Mouse (Mus musculus) midbrain, embryonic 16.5 days (tissue): ENCODE measurements around the gene Cyp4f16. TPM values are rescaled to one million over a fixed set of nuclear protein-coding genes. Genes with fewer than 3 reads are reported as not detected.
A peak's percentile ranks its signal among the peaks of the same experiment; 100 is the strongest.
"Not testable (repeated sequence)": the region's sequence is repeated elsewhere in the genome, so short reads cannot be mapped to it uniquely, and the experiment has no call there.

ENCODE experiments used
- ATAC-seq: fragments of 200-750 bp; cut with Nextera tagmentation; 2 replicates; pipeline ENCODE4 v1.8.0; 2017; ENCODE audit warnings: moderate TSS enrichment
- H3K27ac ChIP-seq: fragments of 300-500 bp; sonication (generic); 2 replicates; pipeline ENCODE4 v1.5.1; 2014; ENCODE audit warnings: mild to moderate bottlenecking, low read length, mixed read lengths
- H3K27me3 ChIP-seq: fragments of 300-500 bp; sonication (generic); 2 replicates; pipeline ENCODE4 v1.6.1; 2014; ENCODE audit warnings: low read depth, low read length, mixed read lengths; ENCODE audit not compliant: control insufficient read depth, insufficient read depth
- H3K36me3 ChIP-seq: fragments of 300-500 bp; sonication (generic); 2 replicates; pipeline ENCODE4 v1.6.1; 2014; ENCODE audit warnings: mild to moderate bottlenecking, low read length, moderate library complexity, mixed read lengths; ENCODE audit not compliant: control insufficient read depth, insufficient read depth
- H3K4me1 ChIP-seq: fragments of 300-500 bp; sonication (generic); 2 replicates; pipeline ENCODE4 v1.6.1; 2014; ENCODE audit warnings: mild to moderate bottlenecking, low read length, mixed read lengths; ENCODE audit not compliant: control insufficient read depth, insufficient read depth
- H3K4me2 ChIP-seq: fragments of 300-500 bp; sonication (generic); 2 replicates; pipeline ENCODE4 v1.6.1; 2014; ENCODE audit warnings: mild to moderate bottlenecking, low read length, mixed read lengths
- H3K4me3 ChIP-seq: fragments of 300-500 bp; sonication (generic); 2 replicates; pipeline ENCODE4 v1.5.1; 2014; ENCODE audit warnings: low read depth, mild to moderate bottlenecking, low read length, moderate library complexity, mixed read lengths
- H3K9ac ChIP-seq: fragments of 300-500 bp; sonication (generic); 2 replicates; pipeline ENCODE4 v1.6.1; 2014; ENCODE audit warnings: low read depth, low read length, mixed read lengths
- H3K9me3 ChIP-seq: fragments of 300-500 bp; sonication (generic); replicated peaks from 2 replicates; pipeline ENCODE4 v1.6.1; 2014; ENCODE audit warnings: mild to moderate bottlenecking, low read length, mixed read lengths; ENCODE audit not compliant: control insufficient read depth, poor library complexity, severe bottlenecking
- WGBS: fragments of 180-500 bp; shearing (Covaris S2); extraction: QIAGEN DNeasy Blood & Tissue Kit; methylation state at CpG from one replicate; pipeline ENCODE4 v1.1.7; 2014; 5-methylcytosine and 5-hydroxymethylcytosine counted together
- polyA plus RNA-seq: library from polyadenylated mRNA; unstranded; fragments of >200 nt; fragmentation: Nextera tagmentation; extraction: Ambion mirVana; gene quantifications from 2 replicates; pipeline ENCODE4 v1.2.1, GENCODE M21; 2015

Gene Cyp4f16
- polyA plus RNA-seq, 1 experiment from 2014 or later = 12.9 TPM

GRCm38 (mm10) chr17:32534068-32534467, 2.3 kb upstream of the Cyp4f16 start:
- H3K27me3 ChIP-seq = no peaks in the 10 kb centered on the region
- no peak for ATAC-seq
- no peak overlapping the region for H3K4me3 ChIP-seq
- no peak overlapping the region for H3K9ac ChIP-seq
- H3K9me3 ChIP-seq = no peaks in the 10 kb centered on the region
- WGBS = 85% methylated on average over 6 of the region's 6 CpGs
- no peak overlapping the region for H3K27ac ChIP-seq
- H3K4me1 ChIP-seq = peaks cover 7% of the 10 kb centered on the region; the same call in 1 of the 2 replicates
- H3K4me2 ChIP-seq = no peak overlapping the region
- H3K36me3 ChIP-seq = no peaks in the 10 kb centered on the region

- Histone ChIP-seq H3K9ac (peak overlapping the region; percentile 55), H3K4me1 (peaks cover 7% of the 10 kb centered on the region; the same call in 1 of the 2 replicates), H3K9me3 (no peaks in the 10 kb centered on the region), H3K36me3 (no peaks in the 10 kb centered on the region), H3K27ac (no peak overlapping the region), H3K4me3 (peak overlapping the region; percentile 40), H3K27me3 (no peaks in the 10 kb centered on the region), H3K4me2 (peak overlapping the region; percentile 60)
- WGBS = 68% methylated on average over 5 of the region's 5 CpGs
- ATAC-seq = no peak
Measured at GRCm38 (mm10) chr17:32536867-32537250, 501 bp downstream of the Cyp4f16 start.

GRCm38 (mm10) chr17:32544792-32545191, 8.4 kb downstream of the Cyp4f16 start:
- not testable (repeated sequence) for H3K4me1 ChIP-seq, H3K36me3 ChIP-seq, ATAC-seq, H3K4me3 ChIP-seq, H3K9me3 ChIP-seq, H3K4me2 ChIP-seq, H3K27me3 ChIP-seq, H3K27ac ChIP-seq, H3K9ac ChIP-seq
- 93% methylated on average over 5 of the region's 5 CpGs for WGBS

- WGBS = 97% methylated on average over 3 of the region's 3 CpGs
- Histone ChIP-seq H3K4me2 (peak overlapping the region; percentile 54), H3K4me3 (peak overlapping the region; percentile 33), H3K9ac (peak overlapping the region; percentile 58)
- H3K4me1 ChIP-seq, H3K9me3 ChIP-seq, H3K27ac ChIP-seq, H3K36me3 ChIP-seq, H3K27me3 ChIP-seq: not testable (repeated sequence)
- ATAC-seq = peak; percentile 41
Measured at GRCm38 (mm10) chr17:32550377-32550776, 14.0 kb downstream of the Cyp4f16 start.

- H3K9me3 ChIP-seq = no peaks in the 10 kb centered on the region
- no peaks in the 10 kb centered on the region for H3K36me3 ChIP-seq
- peak overlapping the region; percentile 33 for H3K4me3 ChIP-seq
- H3K27ac ChIP-seq = 0 out of 2 replicates have a peak overlapping the region, but pooled peaks have one; percentile 20
- peak; percentile 97 for ATAC-seq
- WGBS = 11% methylated on average over 20 of the region's 20 CpGs
- H3K9ac ChIP-seq = peak overlapping the region; percentile 58
- H3K4me1 ChIP-seq = peaks cover 3% of the 10 kb centered on the region; the same call in 1 of the 2 replicates
- no peaks in the 10 kb centered on the region for H3K27me3 ChIP-seq
- peak overlapping the region; percentile 54 for H3K4me2 ChIP-seq
Measured at GRCm38 (mm10) chr17:32550900-32551770, 14.8 kb downstream of the Cyp4f16 start.

- H3K27me3 ChIP-seq, H3K27ac ChIP-seq, H3K9ac ChIP-seq, H3K36me3 ChIP-seq, H3K4me2 ChIP-seq, H3K9me3 ChIP-seq, H3K4me1 ChIP-seq, H3K4me3 ChIP-seq, ATAC-seq: not testable (repeated sequence)
- whole genome bisulfite sequencing = 53% methylated on average over 1 of the region's 1 CpGs
Measured at GRCm38 (mm10) chr17:32553016-32553415, 16.7 kb downstream of the Cyp4f16 start.

- H3K4me1 ChIP-seq, H3K4me2 ChIP-seq, H3K9me3 ChIP-seq, H3K36me3 ChIP-seq, H3K27me3 ChIP-seq, H3K27ac ChIP-seq, ATAC-seq, H3K4me3 ChIP-seq, H3K9ac ChIP-seq: not testable (repeated sequence)
- 82% methylated on average over 9 of the region's 9 CpGs for WGBS
Measured at GRCm38 (mm10) chr17:32554368-32554767, 18.0 kb downstream of the Cyp4f16 start.

GRCm38 (mm10) chr17:32563301-32563700, 26.9 kb downstream of the Cyp4f16 start:
- H3K9me3 ChIP-seq, H3K4me3 ChIP-seq, ATAC-seq, H3K27me3 ChIP-seq, H3K9ac ChIP-seq, H3K4me1 ChIP-seq, H3K27ac ChIP-seq, H3K4me2 ChIP-seq, H3K36me3 ChIP-seq: not testable (repeated sequence)
- 77% methylated on average over 2 of the region's 2 CpGs for WGBS

GRCm38 (mm10) chr17:32573286-32573685, 36.9 kb downstream of the Cyp4f16 start:
- H3K9ac ChIP-seq, H3K4me2 ChIP-seq, H3K9me3 ChIP-seq, H3K4me1 ChIP-seq, H3K27ac ChIP-seq, H3K4me3 ChIP-seq, H3K36me3 ChIP-seq, H3K27me3 ChIP-seq, ATAC-seq: not testable (repeated sequence)
- 57% methylated on average over 2 of the region's 2 CpGs for WGBS
